Mouse (Mus musculus) heart, postnatal 0 days (tissue): ENCODE measurements at regions not wholly inside any gene's neighbourhood (a gene's known extent, or its start where the extent isn't known, plus 50 kb on each side); places are given as distances from the start of the nearest gene placed in this dataset.

ENCODE experiments used
- ATAC-seq: fragments of 200-750 bp; cut with Nextera tagmentation; 2 replicates; pipeline ENCODE4 v1.8.0; 2017; ENCODE audit warnings: low read depth, moderate number of reproducible peaks, moderate library complexity; ENCODE audit not compliant: insufficient read depth
- DNase-seq: peaks from one replicate; pipeline ENCODE4 v3.0.0-alpha.2; 2016; ENCODE audit warnings: low spot score
- H3K27ac ChIP-seq: fragments of 300-500 bp; sonication (generic); 2 replicates; pipeline ENCODE4 v1.5.1; 2014; ENCODE audit warnings: low read depth, mild to moderate bottlenecking
- H3K27me3 ChIP-seq: fragments of 300-500 bp; sonication (generic); 2 replicates; pipeline ENCODE4 v1.6.1; 2014; ENCODE audit warnings: low read length, mixed read lengths; ENCODE audit not compliant: control insufficient read depth, insufficient read depth
- H3K36me3 ChIP-seq: fragments of 300-500 bp; sonication (generic); replicated peaks from 2 replicates; pipeline ENCODE4 v1.6.1; 2014; ENCODE audit warnings: low read length, mixed read lengths; ENCODE audit not compliant: control insufficient read depth, insufficient read depth
- H3K4me1 ChIP-seq: fragments of 300-500 bp; sonication (generic); 2 replicates; pipeline ENCODE4 v1.6.1; 2014; ENCODE audit warnings: antibody characterized with exemption; ENCODE audit not compliant: control insufficient read depth, insufficient read depth
- H3K4me2 ChIP-seq: fragments of 300-500 bp; sonication (generic); 2 replicates; pipeline ENCODE4 v1.6.1; 2014; ENCODE audit warnings: low read depth, mild to moderate bottlenecking, low read length, moderate library complexity
- H3K4me3 ChIP-seq: fragments of 300-500 bp; sonication (generic); 2 replicates; pipeline ENCODE4 v1.5.1; 2014; ENCODE audit warnings: low read depth, low read length
- H3K9ac ChIP-seq: fragments of 300-500 bp; sonication (generic); replicated peaks from 2 replicates; pipeline ENCODE4 v1.6.1; 2014; ENCODE audit warnings: low read depth, low read length, mixed read lengths
- H3K9me3 ChIP-seq: fragments of 300-500 bp; sonication (generic); replicated peaks from 2 replicates; pipeline ENCODE4 v1.6.1; 2016; ENCODE audit warnings: low read length; ENCODE audit not compliant: control insufficient read depth
- CTCF ChIP-seq: IDR thresholded peaks from 2 replicates; pipeline ENCODE4 v1.5.1; 2016; ENCODE audit warnings: antibody characterized with exemption, control low read depth, low read depth
- EP300 ChIP-seq: IDR thresholded peaks from 2 replicates; pipeline ENCODE4 v1.6.1; 2016; ENCODE audit warnings: antibody characterized with exemption, low read depth
- WGBS: fragments of 180-500 bp; shearing (Covaris S2); extraction: QIAGEN DNeasy Blood & Tissue Kit; methylation state at CpG from one replicate; pipeline ENCODE4 v1.1.7; 2014; 5-methylcytosine and 5-hydroxymethylcytosine counted together

DNA sequence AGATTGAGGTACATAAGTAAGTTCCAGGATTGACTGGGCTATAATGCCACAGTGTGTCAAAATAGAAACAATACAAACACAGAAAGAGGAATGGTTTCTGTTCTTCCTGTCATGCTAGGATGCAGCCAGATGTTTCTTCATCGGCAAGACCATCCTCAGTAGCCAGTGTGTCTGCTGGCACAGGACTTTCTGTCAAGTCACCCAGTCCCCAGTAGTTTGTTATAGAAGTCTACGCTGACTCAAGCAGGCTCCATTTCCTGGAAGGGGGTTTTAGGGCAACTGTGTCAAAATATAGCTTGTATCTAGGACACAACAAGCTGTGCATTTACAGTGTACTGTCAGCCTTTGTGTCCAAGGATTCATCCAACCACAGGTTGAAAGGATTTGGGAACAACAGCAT, 86.7 kb upstream of the Egln3 start:
- Histone ChIP-seq H3K27ac (no peak overlapping the region), H3K27me3 (no peaks in the 10 kb centered on the region), H3K4me2 (no peak overlapping the region), H3K4me1 (peaks cover 34% of the 10 kb centered on the region), H3K4me3 (no peak overlapping the region), H3K9ac (no peak overlapping the region), H3K9me3 (no peaks in the 10 kb centered on the region), H3K36me3 (no peaks in the 10 kb centered on the region)
- ATAC-seq (no peak), DNase-seq (no peak)
- no peak for TF ChIP-seq EP300
- no peak for TF ChIP-seq CTCF
- WGBS, result 76% methylated on average over 2 of the region's 2 CpGs

DNA sequence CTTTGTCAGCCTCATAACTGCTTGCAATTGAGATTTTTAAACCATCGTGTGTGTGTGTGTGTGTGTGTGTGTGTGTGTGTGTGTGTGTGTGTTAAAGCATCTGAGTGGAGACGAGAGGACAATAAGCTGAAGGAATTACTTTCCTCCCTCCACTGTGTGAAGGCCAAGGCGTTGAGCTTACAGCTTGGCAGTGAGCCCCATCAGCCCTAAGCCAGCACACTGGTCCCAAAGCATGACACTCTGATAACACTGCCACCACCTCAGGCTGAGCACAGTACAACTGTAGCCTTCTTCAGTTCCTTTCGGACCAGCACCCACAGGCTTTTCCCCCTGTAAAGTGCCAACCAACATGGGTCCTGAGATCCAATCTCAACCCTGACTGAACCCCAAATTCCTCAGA, 85.1 kb upstream of the Egln3 start:
- DNase-seq (no peak), ATAC-seq (peak; percentile 42; the same call in 1 of the 2 replicates)
- H3K9me3 ChIP-seq, result no peaks in the 10 kb centered on the region
- H3K27me3 ChIP-seq, result no peaks in the 10 kb centered on the region
- no peak overlapping the region for H3K9ac ChIP-seq
- no peak overlapping the region for H3K4me3 ChIP-seq
- H3K4me2 ChIP-seq, result no peak overlapping the region
- H3K36me3 ChIP-seq, result no peaks in the 10 kb centered on the region
- no peak overlapping the region for H3K27ac ChIP-seq
- H3K4me1 ChIP-seq, result peaks cover 34% of the 10 kb centered on the region
- TF ChIP-seq CTCF (no peak), EP300 (no peak)
- WGBS, result 35% methylated on average over 4 of the region's 4 CpGs

DNA sequence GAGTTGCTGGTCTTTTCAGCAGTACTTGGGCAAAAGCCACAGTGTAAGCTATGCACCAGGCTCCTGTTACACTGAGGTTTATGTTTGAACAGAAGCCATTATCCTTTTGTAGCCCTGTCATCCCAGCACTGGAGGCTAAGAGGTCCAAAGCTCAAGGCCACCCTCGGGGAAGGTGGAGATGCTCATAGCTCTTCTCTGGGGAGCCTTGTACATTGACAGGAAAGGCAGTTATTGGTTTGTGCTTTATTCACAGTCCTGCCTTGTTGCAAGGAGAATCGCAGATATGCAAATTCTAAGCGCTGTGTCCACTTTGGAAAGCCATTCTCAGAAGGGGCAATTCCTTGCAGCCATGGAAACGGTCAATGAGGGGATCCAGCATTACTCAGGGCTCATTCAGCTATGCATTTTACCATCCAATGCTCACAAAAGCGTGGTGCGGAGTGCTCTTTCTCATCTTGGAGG, 84.4 kb upstream of the Egln3 start:
- peak overlapping the region; percentile 64 for H3K27ac ChIP-seq
- DNase-seq, result no peak
- WGBS, result 86% methylated on average over 6 of the region's 6 CpGs
- H3K27me3 ChIP-seq, result no peaks in the 10 kb centered on the region
- H3K9ac ChIP-seq, result no peak overlapping the region
- H3K4me3 ChIP-seq, result no peak overlapping the region
- H3K9me3 ChIP-seq, result no peaks in the 10 kb centered on the region
- H3K4me1 ChIP-seq, result peaks cover 34% of the 10 kb centered on the region
- no peak overlapping the region for H3K4me2 ChIP-seq
- no peak for ATAC-seq
- no peak for TF ChIP-seq EP300
- no peak for TF ChIP-seq CTCF
- H3K36me3 ChIP-seq, result no peaks in the 10 kb centered on the region

DNA sequence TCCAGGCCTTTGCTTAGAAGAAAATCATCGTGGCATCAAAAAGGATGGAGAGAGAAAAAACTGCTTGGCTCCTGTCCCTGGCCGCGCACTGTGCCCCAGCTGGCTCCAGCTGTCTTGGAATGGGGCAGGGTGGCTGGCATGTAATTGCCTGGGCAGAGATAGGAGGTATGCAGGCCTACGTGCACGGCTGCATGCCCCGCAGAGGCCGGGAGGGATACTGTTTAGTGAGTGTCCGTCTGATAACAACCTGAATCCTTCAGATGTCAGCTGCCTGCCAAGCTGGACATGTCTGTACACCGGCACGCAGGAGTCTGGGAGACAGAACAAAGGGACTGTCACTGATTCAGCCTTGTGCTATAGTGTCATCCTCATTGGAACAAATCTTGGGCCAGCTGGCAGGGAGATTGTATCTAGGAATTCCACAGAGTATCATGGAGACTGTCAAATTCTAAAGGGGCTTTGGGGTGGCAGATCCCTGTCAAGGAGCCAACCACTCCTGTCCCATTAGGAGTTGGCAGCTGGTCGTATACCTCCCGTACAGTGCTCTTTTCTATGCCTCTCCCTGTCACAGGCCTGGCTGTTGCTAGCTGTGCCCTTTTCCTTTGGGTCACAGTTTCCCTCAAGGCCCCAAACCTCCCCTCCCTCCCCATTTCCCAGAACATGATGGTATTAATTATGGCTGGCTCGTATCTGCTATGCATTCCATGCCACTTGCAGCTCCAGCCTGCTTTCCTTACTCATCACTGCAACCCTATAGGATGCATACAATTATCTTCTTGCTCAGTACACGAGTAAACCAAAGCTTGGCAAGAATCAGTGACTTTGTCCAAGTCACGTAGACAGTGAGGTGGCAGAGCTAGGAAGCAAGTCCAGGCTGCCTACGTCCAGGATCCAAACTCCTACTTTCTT, 83.5 kb upstream of the Egln3 start:
- H3K27me3 ChIP-seq, result no peaks in the 10 kb centered on the region
- no peak overlapping the region for H3K4me3 ChIP-seq
- no peaks in the 10 kb centered on the region for H3K9me3 ChIP-seq
- peak; percentile 45 for DNase-seq
- WGBS, result 30% methylated on average over 16 of the region's 16 CpGs
- peak overlapping the region; percentile 64 for H3K27ac ChIP-seq
- no peak overlapping the region for H3K9ac ChIP-seq
- H3K4me2 ChIP-seq, result 0 out of 2 replicates have a peak overlapping the region, but pooled peaks have one; percentile 1
- H3K36me3 ChIP-seq, result no peaks in the 10 kb centered on the region
- H3K4me1 ChIP-seq, result peaks cover 34% of the 10 kb centered on the region
- TF ChIP-seq EP300 (peak; percentile 55; the same call in 1 of the 2 replicates), CTCF (no peak)
- peak; percentile 84 for ATAC-seq

DNA sequence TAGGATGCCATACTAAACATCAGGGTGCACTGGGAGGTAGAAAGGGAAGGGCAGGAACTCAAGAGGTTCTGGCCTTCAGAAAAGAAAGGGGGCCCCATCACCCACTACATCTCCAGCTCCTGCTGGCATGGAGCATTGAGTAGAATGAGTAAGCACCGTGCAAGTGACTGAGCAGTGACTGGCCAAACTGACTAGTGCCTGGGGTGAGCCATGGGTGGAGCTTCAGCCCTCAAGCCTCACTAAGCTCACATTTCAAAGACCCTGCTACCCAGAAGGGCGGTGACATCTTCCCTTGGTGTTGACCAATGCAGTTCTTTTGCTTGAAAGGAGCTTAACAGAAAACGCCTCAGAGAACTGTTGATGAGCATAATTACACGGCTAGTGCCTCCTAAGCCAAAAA, 80.0 kb upstream of the Egln3 start:
- Histone ChIP-seq H3K27me3 (no peaks in the 10 kb centered on the region), H3K9me3 (no peaks in the 10 kb centered on the region), H3K4me2 (no peak overlapping the region), H3K36me3 (no peaks in the 10 kb centered on the region), H3K27ac (no peak overlapping the region), H3K4me1 (peaks cover 31% of the 10 kb centered on the region), H3K9ac (no peak overlapping the region), H3K4me3 (no peak overlapping the region)
- no peak for ATAC-seq
- 60% methylated on average over 4 of the region's 4 CpGs for WGBS
- no peak for TF ChIP-seq CTCF
- no peak for TF ChIP-seq EP300
- no peak for DNase-seq
